Mouse (Mus musculus) frontal cortex, postnatal 10 days (tissue): Measurements from ENCODE around the gene Rgs11.

ENCODE experiments used
- DNase-seq, 2 experiments: peaks; one replicate each; pipeline ENCODE4 v3.0.0; 2022; ENCODE audit warnings: low spot score in 2 of 2, mixed read lengths in 1 of 2

Rgs11 gene

GRCm38 (mm10) chr17:26231156-26231555 lies 28.4 kb downstream of the Rgs11 start:
- DNase-seq, result no peak

GRCm38 (mm10) chr17:26232863-26233262 lies 30.1 kb downstream of the Rgs11 start:
- no peak for DNase-seq

GRCm38 (mm10) chr17:26234386-26234785 lies 31.6 kb downstream of the Rgs11 start:
- DNase-seq, result no peak

- DNase-seq, result no peak
These were observed 32.5 kb downstream of the Rgs11 start for GRCm38 (mm10) chr17:26235077-26235815.

- no peak for DNase-seq
These were observed 34.9 kb downstream of the Rgs11 start for GRCm38 (mm10) chr17:26237667-26238066.

GRCm38 (mm10) chr17:26239551-26239950 lies 36.8 kb downstream of the Rgs11 start:
- DNase-seq, result no peak

GRCm38 (mm10) chr17:26240120-26240790 lies 37.5 kb downstream of the Rgs11 start:
- no peak for DNase-seq

GRCm38 (mm10) chr17:26240990-26241389 lies 38.2 kb downstream of the Rgs11 start:
- no peak for DNase-seq

- no peak for DNase-seq
These were observed 40.8 kb downstream of the Rgs11 start for GRCm38 (mm10) chr17:26243471-26244100.

GRCm38 (mm10) chr17:26244101-26244841 lies 41.5 kb downstream of the Rgs11 start, which contains the start of gene Fam234a:
TSS of gene Fam234a (minus strand) at chr17:26244242.
- DNase-seq, result peak; percentile 86 to 88

GRCm38 (mm10) chr17:26251886-26252538 lies 49.3 kb downstream of the Rgs11 start:
- DNase-seq, result no peak

- DNase-seq, result peak; percentile 84 to 92
These were observed 49.9 kb downstream of the Rgs11 start, which contains the start of gene Luc7l for GRCm38 (mm10) chr17:26252539-26253251. TSS of gene Luc7l (plus strand) at chr17:26252896.

- DNase-seq, result no peak
These were observed 50.6 kb downstream of the Rgs11 start for GRCm38 (mm10) chr17:26253399-26253798.

- no peak for DNase-seq
These were observed 52.6 kb downstream of the Rgs11 start for GRCm38 (mm10) chr17:26255313-26255712.
